Mouse (Mus musculus): ENCODE measurements at regions not wholly inside any gene's neighbourhood (a gene's known extent, or its start where the extent isn't known, plus 50 kb on each side); places are given as distances from the start of the nearest gene placed in this dataset.

DNA sequence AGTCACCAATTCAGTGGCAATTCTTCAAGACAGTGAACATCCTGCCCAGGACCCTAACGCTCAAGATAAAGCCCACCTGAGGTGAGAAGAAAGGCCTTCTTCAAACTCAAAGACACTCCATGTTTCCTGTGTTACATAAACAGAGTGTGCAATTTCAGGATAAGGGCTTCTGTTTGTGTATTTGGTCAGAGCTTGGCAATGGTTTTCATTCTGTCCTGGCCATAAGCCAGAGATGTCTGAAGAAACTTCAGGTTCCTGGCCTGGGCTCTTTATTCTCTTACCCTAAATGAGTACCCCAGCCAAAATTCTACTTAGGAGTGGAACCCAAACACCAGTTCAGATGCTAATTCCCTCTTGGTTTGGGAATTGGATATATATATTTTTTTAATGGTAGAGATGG is 308.7 kb downstream of the Cog6 start:
- no peak for DNase-seq (ENCODE audit: low spot score in 2 of 2)

DNA sequence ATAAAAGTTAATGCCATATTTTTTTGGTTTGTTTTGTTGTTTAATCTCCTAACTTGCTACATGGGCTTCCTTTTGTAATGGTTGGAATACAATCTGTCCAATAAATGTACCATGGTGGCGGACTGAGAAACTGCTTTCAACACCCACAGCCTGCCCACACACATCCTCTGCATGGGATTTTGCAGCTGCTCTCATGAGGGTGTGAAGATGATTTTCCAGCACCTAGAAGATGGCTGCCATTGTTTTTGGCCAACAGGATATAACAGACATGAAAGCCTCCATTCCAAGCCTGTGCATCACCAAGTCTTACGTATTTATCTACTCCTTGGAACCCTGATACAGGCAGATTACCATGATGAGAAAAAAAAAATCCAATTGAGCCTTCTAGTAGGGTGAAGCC is 310.4 kb downstream of the Cog6 start:
- peak in 1 of 2 experiments; percentile 59 for DNase-seq (ENCODE audit: low spot score in 2 of 2)

DNA sequence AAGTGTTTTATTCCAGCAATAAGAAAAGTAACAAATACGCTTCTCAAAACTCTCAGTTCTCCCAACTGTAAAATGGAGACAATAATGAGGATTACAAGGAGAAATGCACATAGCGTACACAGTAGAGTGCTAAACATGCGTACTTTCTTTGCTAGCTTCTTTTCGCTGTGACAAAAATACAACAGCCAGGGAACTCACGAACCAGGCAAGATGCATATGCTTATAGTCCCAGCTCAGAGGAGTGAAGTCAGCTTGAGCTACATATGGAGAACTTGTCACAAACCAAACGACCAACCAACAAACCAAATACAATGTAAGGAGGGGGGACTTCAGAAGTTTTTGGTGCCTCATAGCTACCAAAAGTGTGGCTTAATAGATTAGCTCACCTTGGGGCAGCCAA is 313.3 kb downstream of the Cog6 start:
- DNase-seq (ENCODE audit: low spot score in 2 of 2), result no peak

DNA sequence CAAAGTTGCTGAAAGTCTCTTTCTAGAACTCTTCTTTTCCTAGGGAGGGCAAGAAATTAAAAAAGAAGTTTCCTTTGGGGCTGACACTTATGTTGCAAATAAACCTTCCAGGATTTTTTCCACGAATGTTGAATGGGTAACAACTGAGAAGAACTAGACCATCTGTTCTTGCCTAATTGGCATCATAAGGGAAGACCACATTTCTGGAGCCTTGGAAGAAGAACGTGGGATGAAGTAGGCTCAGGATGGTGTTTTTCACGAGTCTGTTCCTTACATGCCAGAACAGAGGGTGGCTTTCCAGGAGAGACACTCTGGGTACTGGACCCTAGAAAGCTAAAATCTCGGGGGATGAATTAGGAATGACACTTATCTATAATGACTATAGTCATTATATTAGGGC is 314.1 kb downstream of the Cog6 start:
- DNase-seq (ENCODE audit: low spot score in 2 of 2), result peak in 1 of 2 experiments; percentile 34

DNA sequence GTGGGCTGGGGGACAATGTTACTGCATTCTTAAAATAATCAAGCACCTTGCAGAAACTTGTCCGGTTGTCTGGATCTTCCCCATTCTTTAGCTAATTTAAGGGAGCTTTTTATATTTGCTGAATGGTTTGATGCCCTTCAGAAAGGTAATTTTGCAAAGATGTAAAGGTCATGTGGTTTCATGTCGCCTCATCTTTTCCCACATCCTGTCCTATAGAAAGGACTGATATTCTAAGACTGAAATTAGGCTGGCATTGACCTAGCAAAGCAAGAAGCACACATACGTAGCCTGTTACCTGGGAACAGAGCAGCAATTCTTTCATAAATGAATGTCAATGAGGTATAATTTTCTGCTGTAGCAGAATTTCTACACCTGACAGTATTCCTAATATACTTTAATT is 315.4 kb downstream of the Cog6 start:
- no peak for DNase-seq (ENCODE audit: low spot score in 2 of 2)

DNA sequence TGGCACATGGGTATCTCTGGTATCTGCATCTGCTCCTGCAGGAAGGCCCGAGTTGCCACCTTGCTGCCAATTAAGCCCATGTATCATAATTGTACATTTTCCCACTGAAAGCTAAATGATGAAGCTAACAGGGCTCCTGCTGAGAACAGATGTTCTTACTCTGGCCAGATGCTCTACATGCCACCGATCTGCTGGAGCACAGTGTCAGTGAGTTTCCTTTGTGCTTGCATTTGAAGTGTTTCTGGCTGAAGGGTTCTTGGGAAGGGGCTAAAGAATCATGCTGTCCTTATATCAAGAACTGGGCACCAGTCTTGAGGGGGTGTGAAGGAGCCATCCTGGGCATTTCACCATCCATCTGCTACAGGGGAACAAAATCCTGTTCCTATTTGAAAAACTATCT is 323.2 kb downstream of the Cog6 start:
- DNase-seq (ENCODE audit: low spot score in 2 of 2), result no peak

DNA sequence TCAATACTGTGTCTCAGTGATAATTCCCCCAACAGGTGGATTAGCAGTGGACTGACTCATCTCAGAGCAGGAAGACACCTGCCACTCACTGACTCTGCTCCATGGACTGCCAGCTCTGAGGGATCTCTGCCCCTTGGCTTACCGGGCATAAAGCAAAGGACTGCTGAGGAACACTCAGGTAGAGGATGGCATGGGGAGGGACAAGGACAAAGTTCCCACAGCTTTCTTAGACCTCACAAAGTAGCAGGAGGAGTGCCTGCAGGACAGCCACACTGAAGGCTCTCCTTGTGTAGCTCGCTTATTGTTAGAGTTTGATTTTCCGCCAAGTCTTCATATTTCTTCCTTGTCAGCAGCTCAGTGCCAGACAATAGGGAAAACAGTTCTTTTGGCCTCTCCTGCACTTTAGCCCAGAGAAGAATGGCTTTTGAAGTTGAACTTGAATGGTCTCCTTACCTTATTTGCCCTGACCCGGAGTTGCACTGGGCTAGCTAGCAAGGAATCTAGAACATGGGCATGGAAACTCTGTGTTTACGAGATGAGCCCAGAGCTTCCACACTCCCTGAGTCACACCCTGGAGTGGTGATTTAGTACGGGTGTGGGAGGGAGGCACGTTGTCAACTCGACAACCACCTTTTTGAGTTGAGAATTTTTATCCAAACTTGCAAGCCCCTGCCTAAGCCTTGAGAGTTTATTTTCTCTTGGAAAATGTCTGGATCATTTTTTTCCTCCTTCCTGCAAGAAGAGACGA is 331.4 kb downstream of the Cog6 start:
- peak in 1 of 2 experiments; percentile 34 for DNase-seq (ENCODE audit: low spot score in 2 of 2)

DNA sequence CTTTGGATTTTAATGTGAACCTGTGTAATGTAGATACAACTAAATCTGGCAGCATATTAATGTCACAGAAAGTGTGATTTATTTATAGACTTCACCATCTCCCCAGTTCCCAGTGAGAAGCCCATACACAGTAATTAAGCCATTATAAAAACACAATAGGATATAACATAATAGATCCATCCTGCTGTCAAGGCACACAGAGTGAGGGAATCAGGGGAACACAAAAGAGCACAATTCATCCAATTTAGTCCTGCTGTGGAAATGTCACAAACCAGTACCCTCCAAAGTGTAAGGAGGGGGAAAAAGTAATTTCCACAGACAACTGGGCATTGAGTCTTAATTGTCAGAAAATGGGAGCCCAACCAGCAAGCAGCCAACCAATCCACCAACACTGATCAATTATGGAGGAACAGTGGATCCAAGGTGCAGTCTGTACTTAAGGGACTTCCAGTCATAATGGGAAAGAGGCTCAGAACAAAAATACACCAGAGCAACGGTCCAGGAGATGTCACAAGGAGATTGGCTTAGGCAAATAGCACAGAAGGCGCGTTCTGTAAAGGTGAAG is 336.1 kb downstream of the Cog6 start:
- DNase-seq (ENCODE audit: low spot score in 2 of 2), result no peak

DNA sequence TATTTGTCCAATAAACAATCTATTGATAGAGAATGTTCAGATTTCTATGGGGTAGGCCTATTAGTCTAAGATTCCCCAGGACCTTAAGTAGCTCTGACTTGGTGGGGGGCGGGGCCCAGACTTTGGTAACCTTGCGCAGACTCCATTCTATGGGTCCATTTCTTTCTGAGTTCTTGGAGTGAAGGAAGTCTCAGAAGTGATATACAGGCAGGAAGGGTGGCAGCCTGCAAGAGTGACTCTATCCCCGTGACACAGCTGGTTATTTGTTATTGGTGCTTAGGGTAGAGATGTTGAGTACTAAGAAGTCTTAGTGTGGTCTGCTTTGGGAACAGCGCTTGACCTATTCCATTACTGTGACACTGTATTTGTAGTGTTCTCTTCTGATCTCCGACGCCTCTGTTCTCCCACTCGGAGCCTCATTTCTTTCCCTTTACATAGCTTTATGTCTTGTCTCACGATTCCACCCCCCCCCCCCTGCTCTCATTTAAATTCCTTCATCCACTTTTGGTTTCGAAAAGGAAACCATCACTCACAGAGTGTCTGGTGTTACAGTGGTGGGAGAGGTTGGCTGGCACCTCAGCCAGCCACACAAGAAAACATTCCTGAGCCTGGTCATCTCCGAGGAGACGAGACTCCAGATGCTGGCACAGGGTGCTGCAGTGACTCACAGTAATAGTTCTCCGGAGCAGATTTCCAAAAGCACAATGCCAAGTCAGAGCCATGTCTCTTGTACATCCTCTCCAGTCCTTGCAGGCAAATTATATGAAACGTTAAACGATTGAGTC is 340.0 kb downstream of the Cog6 start:
- peak in 1 of 2 experiments; percentile 25 for DNase-seq (ENCODE audit: low spot score in 2 of 2)

DNA sequence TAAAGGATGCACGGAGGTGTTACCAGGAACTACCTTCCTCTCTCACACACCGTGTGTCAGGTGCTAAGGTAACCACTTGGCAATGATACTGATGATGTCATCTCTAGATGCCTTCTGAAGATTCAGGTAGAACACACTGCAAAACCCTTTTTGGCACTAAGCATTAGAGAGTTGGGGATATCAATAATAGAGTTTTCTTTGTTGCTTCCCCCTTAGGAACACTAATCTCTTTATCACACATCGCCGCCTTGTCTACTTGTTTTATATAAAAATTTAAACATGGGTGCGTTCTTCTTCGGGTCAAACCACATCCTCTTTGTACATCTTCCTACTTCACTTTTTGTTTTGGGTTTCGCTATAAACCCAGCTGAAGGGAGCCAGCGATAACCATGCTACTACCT is 346.4 kb downstream of the Cog6 start:
- DNase-seq (ENCODE audit: low spot score in 2 of 2), result no peak

DNA sequence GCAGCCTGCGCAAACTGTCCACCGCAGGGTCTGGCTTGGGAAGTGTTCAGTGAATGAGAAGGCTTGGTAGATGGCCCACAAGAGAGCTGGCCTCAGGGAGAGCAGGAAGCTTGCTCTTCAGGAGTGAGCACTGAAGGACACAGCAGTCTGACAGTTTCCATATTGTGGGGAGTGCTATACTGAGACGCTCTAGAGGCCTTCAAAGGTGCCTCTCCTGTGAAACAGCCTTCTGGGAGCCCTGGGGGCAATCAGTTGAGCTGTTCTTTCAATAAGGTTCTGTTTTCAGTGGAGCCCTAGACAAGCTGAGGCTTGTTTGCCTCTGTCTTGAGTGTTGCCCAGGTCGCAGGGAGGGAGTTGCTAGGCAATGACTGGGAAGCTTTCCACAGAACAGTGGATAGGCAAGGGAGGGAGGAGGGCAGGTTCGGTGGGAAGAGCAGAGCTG is 353.9 kb downstream of the Cog6 start:
- peak in 1 of 2 experiments; percentile 69 for DNase-seq (ENCODE audit: low spot score in 2 of 2)

DNA sequence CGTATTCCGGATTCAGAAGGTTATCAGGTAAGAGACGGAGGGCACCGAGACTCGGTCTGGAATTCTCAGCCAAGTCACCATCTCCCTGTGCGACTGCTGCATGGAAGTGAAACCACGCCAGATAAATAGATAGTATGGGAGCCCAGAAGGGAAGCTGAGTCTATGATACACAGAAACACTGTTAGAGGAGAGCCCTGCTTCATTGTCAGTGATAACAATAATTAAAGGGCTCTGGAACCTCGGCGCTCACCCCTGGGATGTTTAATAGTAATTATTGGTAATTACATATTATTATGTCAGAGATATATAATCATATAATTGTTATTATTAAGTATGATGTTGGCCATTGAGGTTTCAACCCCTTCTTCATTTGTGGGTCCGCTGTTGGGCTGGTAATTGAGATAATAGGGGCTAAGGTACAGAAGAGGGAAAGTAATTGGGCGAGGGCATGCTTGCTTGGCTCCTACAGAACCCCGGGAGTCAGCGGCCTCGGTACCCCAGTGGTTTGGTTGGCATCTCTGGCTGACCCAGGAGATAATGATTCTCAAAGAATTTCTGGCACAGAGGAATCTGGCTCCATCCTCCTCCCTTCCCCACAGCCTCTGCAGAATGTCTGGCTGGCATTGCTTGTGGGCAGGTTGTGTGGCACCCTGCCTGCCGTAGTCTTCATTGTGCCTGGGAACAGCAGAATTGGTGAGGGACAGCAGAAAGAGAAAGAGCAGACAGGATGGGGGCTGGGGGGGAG is 354.7 kb downstream of the Cog6 start:
- DNase-seq (ENCODE audit: low spot score in 2 of 2), result peak in 1 of 2 experiments; percentile 61

DNA sequence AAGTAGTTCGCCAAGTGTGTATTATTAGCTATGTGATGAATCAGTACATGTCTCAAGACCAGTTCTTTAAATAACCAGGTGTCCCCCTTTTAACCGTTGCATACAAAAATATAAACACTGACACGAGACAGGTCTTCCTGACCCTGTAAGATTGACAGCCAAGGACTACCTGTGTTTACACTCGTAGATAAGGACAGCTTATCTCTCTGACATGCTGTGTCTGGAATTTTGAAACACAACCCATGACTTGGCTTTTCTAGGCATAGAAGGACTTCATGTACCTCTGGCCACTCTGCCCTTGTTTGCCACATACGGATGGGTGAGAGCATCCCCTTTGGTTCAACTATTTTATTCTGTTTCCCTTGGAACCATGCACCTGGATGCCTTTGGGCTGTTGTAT is 364.0 kb downstream of the Cog6 start:
- no peak for DNase-seq (ENCODE audit: low spot score in 2 of 2)

DNA sequence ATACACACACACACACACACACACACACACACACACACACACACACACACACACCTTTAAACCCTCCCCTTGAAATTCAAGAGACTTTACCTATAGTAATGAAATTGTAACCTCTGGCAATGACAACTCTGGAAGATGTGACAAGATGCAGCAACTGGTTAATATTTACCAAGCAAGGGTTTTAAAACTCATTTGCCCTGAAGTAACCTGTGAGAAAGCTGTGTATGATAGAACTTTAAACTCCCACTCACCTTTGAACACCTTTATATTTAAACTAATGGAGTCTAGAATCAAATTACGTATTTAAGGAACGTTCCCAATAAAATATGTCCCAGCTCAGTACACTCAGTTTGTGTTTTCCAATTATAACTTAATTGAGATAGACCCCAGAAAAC is 364.6 kb downstream of the Cog6 start:
- DNase-seq (ENCODE audit: low spot score in 2 of 2), result no peak

DNA sequence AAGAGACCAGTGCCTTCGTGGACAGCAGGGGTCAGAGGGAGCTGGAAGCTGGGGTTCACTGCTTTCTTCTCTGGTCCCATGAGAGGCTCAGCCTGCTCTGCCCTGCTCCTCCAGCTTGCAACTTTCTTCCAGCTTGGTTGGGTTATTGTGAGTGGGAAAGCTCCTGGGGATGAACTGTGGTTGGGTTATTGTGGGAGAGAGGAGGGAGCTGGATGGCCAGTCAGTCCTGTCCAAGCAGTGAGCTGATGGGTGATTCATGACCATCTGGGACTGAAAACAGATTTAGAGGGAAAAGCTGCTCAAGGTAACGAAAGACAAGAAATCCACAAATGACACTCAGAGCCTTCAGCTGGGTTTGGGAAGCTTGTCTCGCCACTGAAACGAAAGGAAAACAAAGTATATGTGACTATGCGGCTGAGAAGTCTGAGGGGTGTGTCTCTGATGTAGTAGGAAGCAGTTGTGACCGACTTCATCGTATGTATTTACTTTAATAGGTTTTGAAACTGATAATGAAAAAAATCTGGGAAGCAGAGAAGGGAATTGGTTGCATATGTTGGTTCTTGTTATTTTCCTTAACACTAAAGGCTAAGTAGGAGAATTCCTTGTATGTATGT is 365.1 kb downstream of the Cog6 start:
- DNase-seq (ENCODE audit: low spot score in 2 of 2), result no peak

DNA sequence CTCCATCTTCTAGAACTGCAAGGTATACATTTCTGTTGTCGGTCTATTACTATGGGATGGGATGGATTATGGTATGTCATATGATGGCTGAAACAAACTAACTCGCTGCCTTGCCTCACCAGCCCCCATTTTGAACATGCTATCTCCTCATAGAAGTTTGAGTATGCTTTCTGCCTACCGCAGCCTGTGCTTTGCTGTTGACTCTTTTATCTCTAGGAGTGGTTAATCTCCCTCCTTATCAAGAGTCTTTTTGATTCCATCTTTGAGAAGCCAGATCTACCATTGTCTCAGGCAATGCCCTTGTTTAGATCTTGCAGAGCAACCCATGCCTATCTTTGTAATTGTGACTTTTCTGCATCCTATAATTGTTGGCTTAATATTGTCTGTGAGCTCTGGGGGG is 367.0 kb downstream of the Cog6 start:
- no peak for DNase-seq (ENCODE audit: low spot score in 2 of 2)

DNA sequence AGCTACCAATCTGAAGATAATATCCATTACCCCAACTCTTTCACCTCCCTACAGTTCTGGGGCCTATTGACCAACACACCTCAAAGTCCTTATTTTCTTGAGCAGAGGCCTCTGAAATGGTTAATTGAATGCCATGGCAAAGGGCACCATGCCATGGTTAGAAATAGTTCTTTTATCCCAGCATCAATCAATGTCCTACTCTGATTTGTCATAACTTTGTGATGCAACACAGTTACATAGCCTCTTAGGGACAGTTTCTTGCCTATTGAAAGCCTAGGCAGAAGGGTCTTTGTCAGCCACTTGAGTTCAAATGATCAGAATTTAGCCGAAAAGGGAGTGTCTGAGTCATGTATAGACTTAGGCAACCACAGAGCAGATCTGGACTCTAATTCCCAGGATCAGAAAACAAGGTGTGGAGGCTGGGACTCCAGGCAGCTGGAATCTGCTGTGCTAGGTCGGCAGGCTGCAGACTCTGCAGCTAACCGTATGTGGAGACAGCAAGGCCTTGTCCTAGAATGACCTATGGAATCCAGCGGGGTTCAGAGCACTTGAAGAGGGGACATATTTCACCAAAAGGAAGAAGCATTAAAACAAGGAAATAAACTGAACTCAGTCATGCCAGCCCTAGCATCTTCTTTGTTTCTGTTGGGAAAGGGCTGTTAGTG is 368.1 kb downstream of the Cog6 start:
- DNase-seq (ENCODE audit: low spot score in 2 of 2), result no peak

DNA sequence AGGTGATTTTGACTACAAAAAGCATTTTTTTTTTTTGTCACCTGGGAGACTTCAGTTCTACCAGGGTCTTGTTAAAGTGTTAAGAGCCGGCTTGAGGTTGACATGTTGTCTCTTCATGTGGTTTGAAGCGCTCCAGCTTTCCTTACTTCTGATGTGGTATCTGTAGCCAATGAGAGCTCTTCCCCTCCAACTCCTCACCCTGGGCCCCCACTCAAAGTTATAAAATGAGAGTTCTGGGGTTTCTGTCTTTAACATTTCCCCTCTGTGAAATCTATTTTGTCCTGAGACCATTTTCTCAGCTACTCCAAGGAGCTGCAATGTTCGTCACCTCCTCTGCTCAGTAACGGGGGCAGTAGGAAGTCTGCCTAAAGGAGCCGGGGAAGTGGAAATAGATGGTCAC is 369.1 kb downstream of the Cog6 start:
- no peak for DNase-seq (ENCODE audit: low spot score in 2 of 2)

DNA sequence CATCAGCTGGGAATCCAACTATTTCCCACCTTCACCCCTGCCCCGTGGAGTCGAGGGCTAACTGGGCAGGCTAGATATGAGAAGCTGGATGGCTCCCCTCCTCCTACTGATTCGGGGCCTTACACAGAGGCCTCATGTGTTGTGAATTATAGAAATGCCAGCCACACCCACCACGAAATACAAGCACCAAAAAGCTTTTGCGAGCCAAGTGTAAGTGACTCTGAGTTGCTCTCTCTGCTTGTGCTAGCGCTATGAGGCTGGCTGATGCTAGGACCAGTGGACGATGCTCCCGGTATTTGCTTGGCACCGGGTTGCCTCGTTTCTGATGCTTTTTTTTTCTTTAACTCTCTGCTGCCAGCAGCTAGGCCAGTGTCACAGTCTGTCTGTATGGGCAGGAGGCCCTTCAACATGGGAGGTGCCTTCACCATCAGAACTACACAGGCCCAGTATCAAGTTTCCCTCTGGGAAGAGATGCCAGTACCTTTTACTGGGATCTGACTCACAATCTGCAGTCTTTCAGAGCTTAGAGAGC is 369.8 kb downstream of the Cog6 start:
- DNase-seq (ENCODE audit: low spot score in 2 of 2), result no peak

DNA sequence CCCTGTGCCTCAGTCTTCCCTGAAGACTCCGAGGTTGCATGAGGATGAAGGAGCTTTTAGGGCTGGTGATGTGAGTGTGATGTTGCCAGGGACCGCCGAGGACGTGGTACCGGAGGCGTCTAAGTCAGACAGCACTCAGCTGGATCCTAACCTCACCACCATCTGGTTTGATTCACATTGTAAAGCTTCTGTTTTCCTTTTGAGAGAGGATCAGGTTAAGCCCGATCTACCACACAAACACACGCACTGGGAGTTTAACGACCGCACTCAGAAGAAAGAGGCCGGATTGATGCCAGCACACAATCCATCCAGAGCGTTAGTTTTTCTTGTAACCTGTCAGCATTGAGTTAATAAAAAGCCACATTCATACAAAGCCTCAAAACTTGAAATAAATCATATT is 371.9 kb downstream of the Cog6 start:
- DNase-seq (ENCODE audit: low spot score in 2 of 2), result no peak

All from layer of hippocampus, adult 18-20 months (tissue).